Mouse (Mus musculus) mesoderm, embryonic 11.5 days (tissue): ENCODE measurements at regions not wholly inside any gene's neighbourhood (a gene's known extent, or its start where the extent isn't known, plus 50 kb on each side); places are given as distances from the start of the nearest gene placed in this dataset.

Experiments
- DNase-seq: peaks from one replicate; pipeline ENCODE4 v3.0.0-alpha.2; 2012; ENCODE audit warnings: low read depth, low spot score

- no peak for DNase-seq
These were observed 57.6 kb upstream of the Myb start for GRCm38 (mm10) chr10:21218431-21218830.

DNA sequence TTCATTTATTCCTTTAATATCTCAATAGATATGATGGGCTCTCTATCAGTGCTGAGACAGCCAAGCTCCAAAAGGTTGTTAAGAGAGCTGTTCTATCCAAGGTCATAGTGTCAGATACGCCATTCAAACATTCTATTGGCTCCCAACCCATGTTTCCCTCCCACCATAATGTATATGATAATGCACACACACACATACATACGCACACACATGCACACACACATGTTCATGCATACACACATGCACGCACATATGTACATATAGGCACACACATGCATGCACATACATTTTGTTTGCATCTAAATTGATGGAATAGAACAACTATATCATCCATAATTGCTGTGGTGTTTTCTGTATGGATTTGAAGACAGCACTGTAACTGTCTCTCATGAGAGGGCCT is 60.0 kb upstream of the Myb start:
- DNase-seq, result no peak

GRCm38 (mm10) chr10:21221290-21221926 is 60.6 kb upstream of the Myb start:
- no peak for DNase-seq

- no peak for DNase-seq
These were observed 61.6 kb upstream of the Myb start for GRCm38 (mm10) chr10:21222104-21223034.

DNA sequence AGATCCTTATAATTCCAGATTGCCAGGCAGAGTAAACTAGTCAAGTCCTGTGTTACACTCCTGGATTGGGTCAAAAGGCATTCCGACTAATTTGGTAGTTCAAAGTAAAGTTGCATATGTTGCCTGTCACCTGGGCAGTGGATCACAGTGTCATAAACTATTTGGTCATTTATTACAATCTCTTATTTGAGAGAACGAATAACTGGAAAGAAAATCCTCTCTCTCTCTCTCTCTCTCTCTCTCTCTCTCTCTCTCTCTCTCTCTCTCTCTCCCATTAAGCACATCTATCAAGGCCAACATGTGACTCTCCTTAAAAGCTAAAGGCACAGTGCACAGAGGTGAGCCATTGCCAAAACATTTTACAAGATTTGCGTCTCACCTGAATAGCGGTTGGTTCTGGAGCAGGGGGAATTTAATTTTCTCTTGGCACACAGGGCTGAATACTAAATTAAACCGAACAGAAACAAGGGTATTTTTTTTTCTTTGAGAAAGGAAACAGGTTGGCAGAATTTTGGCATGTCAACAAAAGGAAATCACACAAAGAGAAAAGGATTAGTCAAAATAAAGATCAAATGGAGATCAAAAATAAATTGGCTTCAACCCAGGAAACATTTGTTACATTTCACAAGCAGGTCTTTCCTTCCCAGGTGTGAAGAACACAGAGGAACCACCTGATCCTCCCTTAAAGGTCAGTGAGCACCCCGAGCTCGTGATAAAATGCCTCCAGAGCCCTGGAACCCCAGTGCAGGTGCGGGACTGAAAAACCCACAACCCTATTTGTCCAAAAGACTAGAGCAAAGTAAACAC is 62.5 kb upstream of the Myb start:
- no peak for DNase-seq

DNA sequence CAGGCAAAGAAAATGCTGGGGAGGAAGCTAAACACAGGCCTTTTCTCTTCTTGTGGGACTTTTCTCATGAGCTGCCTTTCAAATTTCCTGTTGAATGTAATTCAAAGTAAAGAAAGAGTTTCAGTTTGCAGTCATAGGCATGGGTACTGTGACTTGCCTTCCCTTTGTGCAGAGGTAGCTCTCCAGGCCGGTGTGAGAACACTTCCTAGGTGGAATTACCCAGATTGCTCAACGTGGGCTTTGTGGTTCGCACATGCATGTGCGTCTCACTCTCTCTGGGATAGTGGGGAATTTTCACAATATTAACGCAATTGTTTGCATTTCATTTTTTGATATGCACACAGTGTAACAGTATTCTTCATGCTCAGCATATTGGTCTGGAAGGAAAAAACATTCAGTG is 63.4 kb upstream of the Myb start:
- no peak for DNase-seq

DNA sequence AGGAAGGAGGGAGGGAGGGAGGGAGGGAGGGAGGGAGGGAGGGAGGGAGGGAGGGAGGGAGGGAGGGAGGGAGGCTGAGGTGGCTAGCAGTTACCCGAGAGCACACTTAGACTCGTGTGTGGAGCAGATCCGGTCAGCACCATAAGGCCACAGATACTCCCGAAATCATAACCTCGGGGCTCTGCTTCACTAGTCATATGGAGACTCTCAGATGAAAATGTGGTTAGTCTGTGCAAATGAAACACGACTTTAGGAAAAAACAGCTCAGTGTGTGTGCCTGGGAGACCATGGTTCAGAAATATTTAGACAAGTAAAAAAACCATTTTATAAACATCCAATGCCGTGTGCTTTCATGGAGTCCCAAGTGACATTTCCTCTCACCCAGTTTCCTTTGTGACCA is 65.4 kb upstream of the Myb start:
- DNase-seq, result no peak

DNA sequence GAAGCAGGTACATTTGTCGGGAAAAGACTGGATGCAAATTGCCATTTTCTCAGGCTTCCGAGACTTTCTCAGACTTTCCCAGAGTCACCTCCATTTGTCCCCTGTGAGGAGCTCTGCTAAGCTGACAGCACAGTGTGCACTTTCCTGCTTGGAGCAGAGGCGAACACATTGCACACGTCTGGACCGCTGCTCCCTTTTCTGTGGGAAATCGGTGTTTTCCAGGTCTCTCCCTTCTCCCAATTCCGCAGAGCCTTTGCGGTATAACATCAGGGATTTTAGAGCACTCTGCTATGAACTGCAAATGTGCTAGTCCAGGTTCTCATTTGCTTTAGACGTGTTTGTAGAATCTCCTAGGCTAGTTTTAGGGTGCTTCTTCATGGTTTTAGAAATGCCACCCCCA is 67.0 kb upstream of the Myb start:
- no peak for DNase-seq

GRCm38 (mm10) chr10:21228557-21228956 is 67.2 kb upstream of the Hbs1l start:
- DNase-seq, result no peak

- peak; percentile 13 for DNase-seq
These were observed 60.6 kb upstream of the Hbs1l start for GRCm38 (mm10) chr10:21235172-21235571.

GRCm38 (mm10) chr10:21237000-21237399 is 58.8 kb upstream of the Hbs1l start:
- DNase-seq, result no peak

DNA sequence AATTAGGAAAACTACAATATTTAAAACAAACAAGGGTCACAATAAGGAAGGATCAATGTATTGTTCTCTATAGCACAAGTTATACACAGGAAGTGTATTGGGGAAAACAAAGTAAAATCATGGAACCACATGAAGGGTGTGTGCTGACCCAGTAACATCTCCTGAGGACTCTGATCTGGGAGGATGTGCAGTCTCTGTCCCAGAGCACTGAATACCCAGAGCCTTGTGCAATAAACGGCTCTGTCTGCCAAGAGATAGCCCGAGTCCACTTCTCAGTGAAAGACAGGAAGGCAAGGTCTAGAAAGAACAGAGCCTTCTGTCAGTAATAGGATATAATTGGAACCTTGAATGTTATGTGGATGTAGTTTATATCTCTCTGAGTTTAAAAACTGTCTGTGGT is 56.3 kb upstream of the Hbs1l start:
- no peak for DNase-seq

DNA sequence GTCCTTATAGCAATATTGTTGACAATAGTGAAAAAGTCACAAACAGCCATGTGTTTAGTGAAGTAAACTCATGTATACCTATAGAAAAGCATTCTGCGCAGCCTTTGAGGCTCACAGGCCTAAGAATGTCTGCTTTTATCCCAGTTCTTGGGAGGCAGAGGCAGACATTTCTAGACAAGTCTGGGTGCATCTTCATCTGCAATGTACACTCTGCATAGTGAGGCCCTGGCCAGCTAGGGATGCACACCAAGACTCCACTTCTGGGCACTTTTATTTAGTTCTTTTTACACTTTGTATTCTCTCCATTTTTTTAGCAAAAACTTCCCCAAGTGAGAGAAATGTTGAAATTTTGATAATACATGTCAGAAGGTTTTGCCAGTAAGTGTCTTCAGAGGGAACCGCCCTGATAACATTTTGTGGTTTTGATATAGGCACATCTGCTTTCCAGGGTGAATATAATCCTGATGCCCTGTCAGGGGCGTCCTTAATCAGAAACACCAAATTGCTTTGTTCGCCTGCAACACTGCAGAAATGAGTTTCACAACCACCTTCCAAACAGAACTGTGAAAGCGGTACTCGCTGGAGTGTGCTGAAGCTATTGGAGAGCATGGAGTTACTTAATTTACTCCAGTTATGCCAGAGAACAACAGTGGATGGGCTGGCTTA is 54.1 kb upstream of the Hbs1l start:
- DNase-seq, result no peak

- no peak for DNase-seq
These were observed 53.1 kb upstream of the Hbs1l start for GRCm38 (mm10) chr10:21242471-21243231.

DNA sequence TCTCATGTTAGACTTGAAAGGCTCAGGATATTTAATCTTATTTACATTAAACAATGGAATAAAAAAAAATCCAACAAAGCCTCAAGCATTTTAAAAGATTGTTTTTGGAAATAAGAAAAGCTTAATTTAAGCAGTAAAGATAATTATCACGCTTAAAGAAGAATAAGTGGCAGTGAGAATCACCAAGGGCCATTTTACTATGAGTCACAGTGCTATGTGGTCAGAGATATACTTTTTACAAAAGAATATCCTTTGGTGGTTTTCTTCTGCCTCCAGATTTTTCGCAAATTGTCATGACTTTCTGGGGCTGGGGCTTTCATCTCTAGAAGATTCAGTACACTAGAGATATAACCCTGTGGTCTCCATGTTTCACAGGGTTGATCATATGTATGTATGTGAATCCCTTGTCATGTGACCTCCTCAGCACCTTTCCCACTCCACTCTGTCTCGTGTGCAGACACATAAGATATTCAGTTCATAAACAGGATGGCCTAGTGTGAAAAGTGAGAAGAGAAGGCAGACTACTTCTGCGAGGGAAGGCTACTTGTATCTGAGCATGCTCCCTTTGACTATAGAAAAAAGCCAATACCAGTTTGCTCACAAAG is 50.8 kb upstream of the Hbs1l start:
- DNase-seq, result no peak

GRCm38 (mm10) chr10:21245558-21245957 is 50.2 kb upstream of the Hbs1l start:
- no peak for DNase-seq
